Mouse (Mus musculus) small intestine, adult 2 months (tissue): ENCODE data around the gene Tcf7l1.

Experiments used
- CTCF ChIP-seq: fragments of 200-500 bp; IDR thresholded peaks from 2 replicates; pipeline ENCODE4 v1.5.1; 2012; ENCODE audit warnings: low read depth, mild to moderate bottlenecking, control low read depth, inconsistent platforms, low read length, moderate library complexity, mixed read lengths; ENCODE audit not compliant: insufficient replicate concordance, insufficient read length; ENCODE audit errors: extremely low read depth
- POLR2A ChIP-seq: fragments of 200-500 bp; IDR thresholded peaks from 2 replicates; pipeline ENCODE4 v1.6.1; 2012; ENCODE audit warnings: low read depth, mild to moderate bottlenecking, control low read depth, inconsistent platforms, low read length, moderate library complexity

GRCm38 (mm10) chr6:72769343-72769742, 19.7 kb downstream of the Tcf7l1 start:
- TF ChIP-seq CTCF (no peak), POLR2A (no peak)
